Mouse (Mus musculus) mouse embryonic stem cell (cell line): ENCODE data around the gene Glis1.

ENCODE experiments used
- in situ Hi-C, 2 experiments: fragments of 300-500 bp; cut with MboI; formaldehyde crosslinking; loops; 1 replicate in 1 of 2; 3 replicates in 1 of 2; pipeline ENCODE4 v1.14.3; 2019 to 2020; ENCODE audit warnings: low sequenced_read_pairs in 2 of 2, low pct_unique_long_range_greater_than_20kb in 1 of 2, mixed read lengths in 1 of 2; ENCODE audit not compliant: unreplicated experiment in 1 of 2

Glis1 gene

DNA sequence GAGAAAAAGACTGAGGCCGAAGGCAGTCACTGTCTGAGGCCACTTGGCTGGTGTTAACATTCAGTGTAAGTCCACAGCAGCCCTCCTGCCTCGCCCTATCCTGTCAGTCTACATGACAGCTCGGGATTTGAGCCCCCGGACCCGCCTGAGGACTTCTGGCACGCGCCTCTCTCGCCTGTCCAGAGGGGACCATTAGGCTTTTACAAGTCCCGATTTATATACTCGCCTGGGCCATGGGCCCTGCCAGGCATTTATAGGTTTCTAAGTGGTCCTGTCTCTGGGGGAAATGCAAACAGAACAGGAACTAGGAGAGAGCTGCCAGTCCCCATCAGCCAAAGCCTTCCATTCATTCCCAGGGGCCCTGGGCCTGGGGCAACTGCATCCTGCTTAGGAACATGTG is 203.9 kb downstream of the Glis1 start:
- in situ Hi-C loops = no loop called here

DNA sequence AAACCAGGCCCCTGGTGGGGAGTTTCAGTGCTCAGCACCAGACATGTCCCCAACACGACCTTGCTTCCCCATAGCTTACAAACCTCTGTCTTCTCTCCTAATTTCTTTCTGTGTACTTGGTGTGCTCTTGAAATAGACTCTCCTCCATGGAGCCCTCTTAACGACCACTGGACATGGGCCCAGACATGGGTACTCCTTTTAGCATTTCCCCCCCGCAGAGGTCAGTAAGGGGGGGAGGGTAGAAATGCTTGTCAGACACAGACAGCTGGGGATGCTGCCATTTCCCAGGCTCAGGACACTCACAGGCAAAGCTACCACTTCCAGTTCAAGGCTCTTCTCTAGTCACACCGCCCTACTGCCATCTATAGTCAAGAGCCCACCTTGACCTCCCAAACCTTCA is 207.2 kb downstream of the Glis1 start:
- in situ Hi-C loops = no loop called here

DNA sequence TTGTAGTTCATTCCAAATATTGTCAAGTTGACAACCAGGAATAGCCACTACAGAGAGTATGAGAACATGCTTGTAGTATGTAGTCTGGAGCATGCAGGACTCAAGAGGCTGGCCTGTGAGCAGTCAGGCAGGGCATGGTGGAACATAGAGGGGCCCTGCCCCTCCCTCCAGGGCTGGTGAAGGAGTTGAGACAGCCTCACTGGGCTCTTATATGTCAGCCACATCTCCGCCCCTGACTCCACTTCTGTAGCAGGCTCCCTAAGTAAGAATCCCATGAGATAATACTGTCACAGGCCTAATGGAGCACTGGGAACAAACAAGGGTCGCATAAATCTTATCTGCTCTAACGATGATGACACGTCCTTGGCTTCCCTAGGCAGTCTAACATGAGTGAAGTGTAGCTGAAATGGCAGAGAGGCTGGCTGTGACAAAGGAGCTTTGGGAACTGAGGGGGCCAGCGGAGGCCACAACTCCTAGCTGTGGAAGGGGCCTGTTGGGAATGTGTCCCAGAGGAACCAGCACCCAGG is 214.6 kb downstream of the Glis1 start:
- in situ Hi-C loops = no loop called here

DNA sequence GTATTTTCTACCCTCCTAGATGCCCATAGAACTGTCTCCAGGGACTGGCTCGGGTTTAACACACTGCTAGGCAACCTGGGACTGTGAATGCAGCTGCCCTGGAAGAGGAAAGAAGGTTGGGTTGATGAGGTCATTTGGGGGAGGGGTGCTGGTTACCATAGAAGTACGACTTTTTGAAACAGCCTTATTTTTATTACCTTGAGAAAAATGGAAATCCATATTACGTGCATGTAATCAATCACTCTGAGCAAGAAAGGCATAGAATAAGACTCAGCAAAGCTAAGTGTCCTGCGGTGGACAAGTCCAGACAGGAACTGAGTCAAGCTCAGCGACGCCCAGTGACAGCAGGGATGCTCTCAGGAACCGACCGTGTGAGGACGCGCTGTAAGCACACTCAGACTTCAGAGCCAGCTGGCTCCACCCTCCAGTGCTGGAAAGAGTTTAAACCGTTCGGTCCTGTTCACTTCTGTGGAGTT is 216.7 kb downstream of the Glis1 start:
- in situ Hi-C loops = loop anchor here in 1 of 2 experiments (25.0 kb wide), 1 partner anchor 214 kb away; the partner anchor contains the start of gene Glis1

DNA sequence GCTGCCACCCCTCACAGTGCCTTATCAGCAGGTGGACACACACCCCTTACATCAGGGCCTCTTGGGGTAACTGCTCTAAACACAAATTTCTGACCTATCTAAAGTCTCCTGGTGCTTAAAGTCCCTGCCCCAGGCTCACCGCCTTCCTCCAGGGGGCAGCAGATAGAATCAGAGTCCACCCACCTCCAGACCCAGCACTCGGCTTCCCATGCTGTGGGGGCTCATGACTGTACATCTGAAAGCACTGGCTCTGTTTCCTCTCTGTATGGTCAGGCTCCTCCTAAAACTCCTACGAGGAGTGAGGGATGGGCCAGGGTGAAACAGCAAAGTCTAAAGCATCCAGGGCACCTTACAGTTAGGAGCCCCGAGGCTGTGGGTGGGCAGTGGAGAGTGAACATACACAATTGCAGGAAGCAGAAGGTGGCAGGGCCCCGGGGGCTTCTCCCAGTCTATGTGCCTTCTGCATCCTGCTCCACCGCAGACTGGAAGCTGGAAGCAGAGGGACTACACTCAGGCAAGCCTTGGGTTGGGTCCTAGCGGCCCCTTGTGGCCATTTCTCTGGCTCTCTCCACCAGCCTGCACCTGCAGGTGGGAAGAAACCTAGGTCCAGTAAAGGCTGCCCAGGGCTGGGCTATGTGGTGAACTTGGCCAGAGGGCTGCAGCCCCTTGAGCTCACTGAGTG is 218.3 kb downstream of the Glis1 start:
- in situ Hi-C loops = loop anchor here in 1 of 2 experiments (25.0 kb wide), 1 partner anchor 215 kb away; the partner anchor contains the start of gene Glis1

DNA sequence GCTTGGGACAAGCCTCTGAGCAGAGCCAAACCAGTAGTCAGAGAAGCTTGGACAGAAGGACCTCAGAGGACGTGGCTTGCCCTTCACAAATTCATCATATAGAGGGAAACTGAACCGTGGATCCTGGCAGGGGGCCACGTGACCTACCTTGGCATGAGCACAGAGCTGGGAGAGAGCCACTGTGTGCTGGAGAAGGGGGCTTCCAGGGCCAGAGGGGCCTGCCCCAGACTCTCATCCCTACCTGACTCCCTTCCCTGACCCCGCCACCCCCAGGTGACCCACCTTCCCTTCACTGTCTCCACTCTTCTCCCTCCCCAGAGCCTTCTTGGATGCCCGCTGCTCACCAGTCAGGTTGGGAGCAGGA is 218.9 kb downstream of the Glis1 start:
- in situ Hi-C loops = loop anchor here in 1 of 2 experiments (25.0 kb wide), 1 partner anchor 216 kb away; the partner anchor contains the start of gene Glis1

DNA sequence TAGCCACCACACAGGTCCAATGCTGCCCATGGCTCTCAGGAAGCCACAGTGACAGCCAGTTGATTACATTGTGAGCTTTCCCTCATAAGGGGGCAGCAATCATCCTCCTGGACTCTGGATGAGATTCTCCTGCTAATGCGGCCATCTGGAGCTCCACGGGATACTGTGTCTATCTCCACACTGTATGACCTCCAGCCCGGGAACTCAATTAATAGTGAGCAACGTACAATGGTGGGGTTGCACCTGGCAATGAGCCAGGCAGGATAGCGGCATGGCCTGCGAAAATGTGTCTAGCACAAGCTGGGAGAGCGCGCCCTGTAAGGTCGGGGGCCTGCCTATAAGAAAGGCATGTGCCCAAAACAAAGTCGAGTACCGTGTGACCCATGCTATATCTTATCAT is 226.3 kb downstream of the Glis1 start:
- in situ Hi-C loops = loop anchor here in 1 of 2 experiments (25.0 kb wide), 1 partner anchor 223 kb away; the partner anchor contains the start of gene Glis1

DNA sequence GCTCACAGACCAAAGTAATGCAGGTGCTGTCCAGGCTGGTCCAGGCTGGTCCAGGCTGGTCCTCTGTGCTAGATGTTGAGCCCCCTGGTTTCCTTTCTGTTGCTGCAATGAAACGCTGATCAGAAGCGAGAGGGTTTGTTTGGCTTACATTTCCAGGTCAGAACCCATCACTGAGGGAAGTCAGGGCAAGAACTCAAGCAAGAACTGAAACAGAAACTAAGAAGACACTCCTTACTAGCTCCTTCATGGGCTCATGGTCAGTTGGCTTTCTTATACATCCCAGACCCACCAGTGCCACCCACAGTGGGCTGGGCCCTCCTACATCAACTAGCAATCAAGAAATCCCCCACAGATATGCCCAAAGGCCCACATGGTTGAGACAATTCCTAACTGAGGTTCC is 234.1 kb downstream of the Glis1 start:
- in situ Hi-C loops = loop anchor here in 1 of 2 experiments (25.0 kb wide), 1 partner anchor 231 kb away; the partner anchor contains the start of gene Glis1

DNA sequence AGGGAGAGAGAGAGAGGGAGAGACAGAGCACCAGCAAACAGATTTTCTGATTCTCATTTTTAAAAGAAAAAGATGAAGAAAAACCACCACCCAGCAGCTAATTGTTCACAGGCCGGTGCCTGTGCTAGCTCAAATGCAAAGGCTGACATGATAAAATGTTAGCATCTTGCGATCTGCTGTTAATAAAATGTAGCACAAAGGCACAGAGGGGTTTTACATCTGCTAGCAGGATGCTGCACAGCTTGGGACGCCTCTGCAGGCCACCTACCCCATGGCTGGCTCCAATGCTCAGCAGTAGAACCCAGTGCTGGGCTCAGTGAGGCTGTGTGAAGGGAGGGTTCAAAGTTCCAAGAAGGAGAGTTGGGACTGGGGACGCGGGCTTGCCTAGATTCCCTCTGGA is 236.3 kb downstream of the Glis1 start:
- in situ Hi-C loops = loop anchor here in 1 of 2 experiments (25.0 kb wide), 1 partner anchor 233 kb away; the partner anchor contains the start of gene Glis1

DNA sequence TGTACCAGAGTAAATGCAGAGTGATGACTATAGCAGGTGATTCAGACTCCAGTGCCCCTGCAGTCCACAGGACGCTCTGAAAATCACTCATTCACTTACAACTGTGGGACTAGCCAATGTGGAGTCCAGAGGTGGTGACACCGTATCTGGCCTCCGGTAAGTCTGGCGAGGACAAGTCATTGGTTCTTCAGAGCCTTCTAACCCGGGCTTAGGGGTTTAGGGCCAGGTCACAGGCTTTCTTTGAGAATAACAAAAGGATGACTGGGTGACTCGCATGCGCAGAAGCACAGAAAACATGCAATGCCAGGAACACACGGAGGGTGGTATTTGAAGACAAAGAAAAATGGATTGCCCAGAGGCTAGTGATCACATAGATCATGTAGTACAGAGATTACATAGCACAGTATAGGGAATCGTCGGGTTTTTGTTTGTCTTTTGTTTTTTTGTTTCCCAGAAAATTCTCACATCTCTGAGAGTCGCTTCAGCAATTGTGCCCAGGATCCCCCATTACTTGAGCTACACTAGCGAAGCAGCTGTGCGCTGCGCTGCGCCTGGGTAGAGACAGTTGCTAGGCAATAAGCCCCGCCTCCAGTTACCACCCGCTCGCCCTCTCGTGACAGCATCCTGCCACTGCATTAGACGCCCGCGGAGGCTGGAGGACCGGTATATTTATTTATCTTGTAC is 239.4 kb downstream of the Glis1 start:
- in situ Hi-C loops = loop anchor here in 1 of 2 experiments (25.0 kb wide), 1 partner anchor 236 kb away; the partner anchor contains the start of gene Glis1

DNA sequence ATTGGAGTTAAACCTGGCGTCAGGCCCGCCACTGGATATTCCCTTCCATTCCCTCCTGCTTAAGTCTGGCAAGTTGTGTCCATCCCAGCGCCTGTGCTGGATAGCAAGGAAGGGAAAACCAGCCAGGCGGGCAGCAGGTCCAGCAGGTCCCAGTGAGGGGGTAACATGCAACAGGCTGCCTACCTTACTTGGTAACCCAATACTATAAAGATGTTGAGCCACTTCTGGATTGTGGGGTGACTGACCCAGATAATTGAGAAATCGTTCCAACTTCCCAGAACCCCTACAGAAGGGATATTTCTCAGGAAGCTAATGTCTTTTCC is 239.9 kb downstream of the Glis1 start:
- in situ Hi-C loops = loop anchor here in 1 of 2 experiments (25.0 kb wide), 1 partner anchor 237 kb away; the partner anchor contains the start of gene Glis1

DNA sequence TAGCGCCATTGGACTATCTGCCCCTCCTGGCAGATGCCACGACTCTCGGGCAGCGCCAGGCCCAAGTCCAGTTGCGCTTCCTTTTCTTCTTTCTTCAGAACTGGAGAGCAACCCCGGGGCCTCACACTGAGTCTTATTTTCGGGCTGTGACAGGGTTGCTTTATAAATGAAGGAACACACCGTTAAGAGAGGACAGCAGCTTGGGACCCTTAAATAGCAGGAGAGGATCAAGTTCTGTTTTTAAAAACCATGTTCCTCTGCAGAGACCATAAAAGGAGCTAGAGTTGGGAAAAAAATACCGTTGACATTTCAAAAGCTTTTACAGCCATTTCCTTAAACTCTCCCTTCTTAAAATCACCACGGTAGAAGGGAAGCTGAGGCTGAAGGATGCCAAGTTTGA is 241.3 kb downstream of the Glis1 start:
- in situ Hi-C loops = no loop called here

DNA sequence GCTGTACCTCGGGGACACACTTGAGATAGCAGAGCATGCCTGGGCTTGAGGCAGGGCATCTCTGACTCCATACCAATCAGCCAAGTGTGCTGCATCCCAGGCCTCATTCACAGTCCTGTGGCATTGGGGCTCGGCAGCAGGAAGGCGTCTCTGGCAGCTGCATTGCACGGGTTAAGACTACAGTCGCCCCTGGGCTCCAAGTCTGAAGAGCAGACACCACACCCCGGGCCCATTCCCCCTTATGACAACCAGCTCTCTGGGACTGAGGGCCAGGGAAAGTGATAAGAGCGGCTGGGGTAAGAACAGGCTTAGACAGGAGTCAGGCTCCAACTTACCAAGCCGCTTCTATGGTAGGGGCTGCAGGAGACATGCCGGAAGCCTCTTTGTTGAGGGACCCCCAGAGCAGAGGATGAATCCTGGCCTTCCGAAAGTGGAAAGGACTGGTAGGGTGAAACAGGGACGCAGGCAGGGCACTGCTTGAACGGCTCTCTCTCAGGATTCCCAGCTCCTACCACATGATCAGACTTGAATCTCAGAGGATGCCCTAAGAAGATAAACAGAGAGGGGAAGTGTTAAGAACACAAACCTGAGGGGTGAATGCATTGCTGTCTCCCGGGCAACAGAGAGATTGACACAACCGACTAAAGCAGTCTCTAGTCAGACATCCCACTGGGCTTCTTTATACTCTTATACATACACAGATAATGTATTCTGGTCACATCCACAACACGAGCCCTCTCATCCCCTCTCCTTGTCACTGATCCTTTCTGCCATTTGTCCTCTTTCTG is 246.1 kb downstream of the Glis1 start:
- in situ Hi-C loops = no loop called here

DNA sequence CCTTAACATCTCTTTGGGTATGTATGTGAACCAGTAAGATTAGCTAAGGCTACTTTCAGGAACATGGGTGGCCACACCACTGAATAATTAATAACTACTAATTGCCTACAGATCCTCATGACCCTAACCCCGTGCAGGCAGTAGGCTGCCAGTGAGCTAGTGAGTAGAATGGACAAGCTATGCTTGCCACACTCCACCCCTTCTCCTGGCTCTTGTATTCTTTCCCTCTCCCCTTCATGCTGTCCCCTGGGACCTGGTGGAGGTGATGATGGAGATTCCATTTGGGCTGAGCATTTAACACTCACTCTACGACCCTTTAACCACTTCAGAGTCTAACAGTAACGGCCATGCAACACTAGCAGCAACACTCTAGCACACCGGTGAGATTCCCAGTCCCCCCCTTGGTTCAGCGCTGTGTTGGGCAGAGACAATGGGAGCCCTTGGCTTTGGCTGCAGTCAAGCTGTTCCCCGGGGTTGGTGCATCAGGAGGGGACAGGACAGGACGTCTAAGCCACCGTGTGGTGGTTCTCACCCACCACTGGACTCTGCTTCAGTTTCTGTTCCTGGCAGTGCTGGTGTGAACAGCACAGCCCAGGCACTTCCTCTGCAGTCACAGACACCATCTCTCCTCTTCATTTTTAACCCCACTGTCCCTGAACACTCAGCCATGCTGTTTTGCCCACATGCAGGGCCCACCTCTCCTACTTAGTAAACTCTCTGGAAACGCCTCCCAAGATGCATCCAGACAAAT is 246.9 kb downstream of the Glis1 start:
- in situ Hi-C loops = no loop called here

DNA sequence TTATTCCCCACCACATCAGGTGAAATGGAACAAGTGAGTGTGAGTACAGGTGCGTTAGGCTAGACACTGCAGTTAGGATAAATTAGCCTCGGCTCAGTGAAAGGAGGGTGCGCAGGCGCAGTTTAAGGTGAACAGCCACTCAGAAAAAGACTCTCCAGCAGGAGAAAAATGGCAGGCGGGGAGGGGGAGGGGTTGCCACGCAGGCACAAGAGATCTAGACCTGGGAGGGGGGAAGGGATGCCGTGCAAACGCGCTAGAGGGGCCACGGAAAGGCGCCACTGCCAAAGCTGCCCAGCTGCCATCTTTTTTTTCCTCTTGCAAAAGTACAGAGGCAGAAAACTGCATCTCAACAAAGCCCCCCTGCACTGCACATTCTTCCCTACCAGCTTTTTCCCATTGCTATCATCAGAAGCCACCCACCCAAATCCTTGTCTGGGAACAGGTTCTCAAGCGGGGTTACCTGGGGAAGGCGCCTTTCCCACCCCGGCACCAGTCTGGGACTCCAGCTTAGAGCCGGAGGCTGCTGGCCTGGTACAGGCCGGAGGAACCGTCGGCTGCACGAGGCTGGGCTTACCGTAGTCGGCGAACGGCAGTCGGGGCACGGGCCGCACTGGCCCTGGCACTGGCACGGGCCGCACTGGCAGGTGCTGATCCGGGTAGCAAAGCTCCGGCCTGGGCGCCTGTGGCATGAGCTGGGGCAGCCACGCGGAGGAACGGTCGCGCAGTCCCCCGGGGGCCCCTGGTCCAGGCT is 248.8 kb downstream of the Glis1 start:
- in situ Hi-C loops = no loop called here

DNA sequence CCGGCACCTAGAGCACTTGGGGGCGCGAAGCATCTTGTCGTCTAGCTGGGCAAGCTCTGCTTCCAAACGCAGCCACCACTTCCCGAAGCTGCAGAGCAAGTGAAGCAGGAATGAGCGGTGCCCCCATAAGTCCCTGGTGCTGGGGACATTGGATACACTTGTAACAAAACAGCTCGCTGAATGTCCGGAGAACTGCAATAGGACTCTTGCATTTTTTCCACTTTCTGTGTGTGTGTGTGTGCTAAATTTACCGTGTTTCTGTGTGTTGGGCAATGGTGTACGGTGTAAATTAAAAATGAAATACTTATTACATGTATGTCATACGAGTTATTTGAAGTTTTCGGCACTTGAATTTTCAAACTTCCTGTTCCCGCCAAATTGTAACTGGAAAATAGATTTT is 249.7 kb downstream of the Glis1 start, which contains the start of gene Dmrtb1:
Gene Dmrtb1 (minus strand): TSS at position 101 of the 400 bp plus-strand sequence.
- in situ Hi-C loops = no loop called here
